Mouse (Mus musculus): ENCODE data around the gene Trpv3. TPM values are rescaled to one million over a fixed set of nuclear protein-coding genes. Genes with fewer than 3 reads are reported as not detected.

The Trpv3 gene
- polyA plus RNA-seq, 1 experiment from 2014 or later = 0.13 TPM

DNA sequence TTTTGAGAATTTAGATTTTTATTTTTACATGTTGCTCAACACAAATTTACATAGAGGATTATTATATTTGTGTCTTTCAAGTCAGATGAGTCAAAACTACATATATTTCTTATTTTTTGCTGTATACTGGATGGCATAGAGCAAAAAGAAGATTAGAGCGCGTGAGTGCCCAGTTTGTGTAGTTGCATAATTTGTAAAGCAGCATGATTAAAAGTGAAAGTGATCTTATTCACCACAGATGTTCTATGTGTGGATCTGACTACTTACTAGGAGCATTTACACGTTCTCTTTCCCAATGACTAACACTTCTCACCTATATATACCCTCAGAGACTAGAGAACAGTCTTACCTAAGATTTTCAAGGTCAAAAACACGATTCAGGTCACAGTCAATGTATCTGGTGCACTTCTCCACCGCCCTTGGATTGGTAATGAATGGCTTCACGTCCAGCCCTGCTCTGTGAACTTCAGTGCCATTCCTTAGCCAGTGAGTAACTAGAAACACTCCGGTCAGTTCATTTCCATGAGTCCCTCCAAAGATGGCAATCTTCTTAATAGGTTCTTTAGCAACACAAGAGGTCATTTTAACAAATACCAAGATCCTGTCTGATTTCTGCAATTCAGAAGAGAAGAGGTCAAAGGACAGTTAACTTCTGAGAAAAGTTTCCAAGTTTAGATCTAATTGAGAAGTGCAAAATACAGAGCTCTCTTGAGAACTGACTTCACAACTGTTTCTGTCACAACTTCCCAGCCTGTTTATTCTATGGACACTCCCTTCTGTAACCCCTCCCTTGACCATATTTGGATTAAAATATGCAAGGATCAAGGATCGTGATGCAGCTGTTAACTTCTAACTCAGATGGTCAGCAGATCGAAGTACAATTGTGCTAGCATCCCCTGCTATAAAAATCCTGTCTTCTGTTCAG, 57.0 kb downstream of the Trpv3 start:
- no peaks in the 10 kb centered on the region for H3K27me3 ChIP-seq (replicated peaks; ENCODE audit: control insufficient read depth, insufficient read depth, low read length)
- no peaks in the 10 kb centered on the region for H3K36me3 ChIP-seq (ENCODE audit: control insufficient read depth, insufficient read depth, low read length)
- no peak overlapping the region for H3K4me2 ChIP-seq (ENCODE audit: low read depth, low read length)
- no peak; the same call in 1 of the 2 replicates for ATAC-seq
- no peaks in the 10 kb centered on the region for H3K9me3 ChIP-seq (ENCODE audit: control insufficient read depth, low read length)
- no peak overlapping the region; the same call in 1 of the 2 replicates for H3K27ac ChIP-seq (ENCODE audit: low read length)
- H3K4me3 ChIP-seq (ENCODE audit: low read length) = no peak overlapping the region
- 63% methylated on average over 9 of the region's 9 CpGs for WGBS
- H3K9ac ChIP-seq (ENCODE audit: low read depth, low read length) = no peak overlapping the region
- 0 out of 2 replicates have a peak, but pooled peaks cover 6% of the 10 kb centered on the region for H3K4me1 ChIP-seq (ENCODE audit: control insufficient read depth, insufficient read depth, low read length)

- Histone ChIP-seq H3K27ac (ENCODE audit: low read length) (peak overlapping the region; percentile 23; the same call in 1 of the 2 replicates), H3K9ac (ENCODE audit: low read depth, low read length) (no peak overlapping the region), H3K27me3 (replicated peaks; ENCODE audit: control insufficient read depth, insufficient read depth, low read length) (no peaks in the 10 kb centered on the region), H3K4me1 (ENCODE audit: control insufficient read depth, insufficient read depth, low read length) (0 out of 2 replicates have a peak, but pooled peaks cover 6% of the 10 kb centered on the region), H3K9me3 (ENCODE audit: control insufficient read depth, low read length) (no peaks in the 10 kb centered on the region), H3K4me2 (ENCODE audit: low read depth, low read length) (peak overlapping the region; percentile 26; the same call in 1 of the 2 replicates), H3K4me3 (ENCODE audit: low read length) (peak overlapping the region; percentile 1; the same call in 1 of the 2 replicates), H3K36me3 (ENCODE audit: control insufficient read depth, insufficient read depth, low read length) (no peaks in the 10 kb centered on the region)
- 23% methylated on average over 12 of the region's 12 CpGs for WGBS
- peak; percentile 96 for ATAC-seq
Measured at GRCm38 (mm10) chr11:73326485-73326886, 59.3 kb downstream of the Trpv3 start.

DNA sequence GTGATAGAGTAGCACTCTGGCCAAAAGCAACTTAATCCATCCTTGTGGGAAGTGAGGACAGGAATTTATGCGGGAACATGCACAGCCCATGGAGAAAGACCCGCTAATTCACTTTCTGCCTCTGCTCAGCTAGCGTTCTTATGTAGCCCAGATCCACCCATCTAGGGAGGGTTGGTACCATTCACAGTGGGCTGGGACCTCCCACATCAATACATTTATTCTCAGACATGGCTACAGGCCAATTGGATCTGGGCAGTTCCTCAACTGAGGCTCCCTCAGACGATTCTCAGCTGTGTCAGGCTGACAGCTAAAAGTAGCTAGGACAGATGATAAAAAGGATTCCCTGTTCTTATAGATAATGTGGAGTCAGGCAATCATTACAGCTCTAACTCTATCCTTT, 60.2 kb downstream of the Trpv3 start:
- Histone ChIP-seq H3K9ac (ENCODE audit: low read depth, low read length) (no peak overlapping the region), H3K27me3 (replicated peaks; ENCODE audit: control insufficient read depth, insufficient read depth, low read length) (no peaks in the 10 kb centered on the region), H3K4me1 (ENCODE audit: control insufficient read depth, insufficient read depth, low read length) (0 out of 2 replicates have a peak, but pooled peaks cover 6% of the 10 kb centered on the region), H3K4me3 (ENCODE audit: low read length) (no peak overlapping the region), H3K4me2 (ENCODE audit: low read depth, low read length) (no peak overlapping the region), H3K9me3 (ENCODE audit: control insufficient read depth, low read length) (no peaks in the 10 kb centered on the region), H3K36me3 (ENCODE audit: control insufficient read depth, insufficient read depth, low read length) (no peaks in the 10 kb centered on the region), H3K27ac (ENCODE audit: low read length) (no peak overlapping the region)
- peak; percentile 30; the same call in 1 of the 2 replicates for ATAC-seq
- 53% methylated on average over 4 of the region's 4 CpGs for WGBS

- Histone ChIP-seq H3K4me3 (ENCODE audit: low read length) (no peak within 1 kb of the TSS), H3K9me3 (ENCODE audit: control insufficient read depth, low read length) (no peaks in the 10 kb centered on the region), H3K4me2 (ENCODE audit: low read depth, low read length) (no peak within 1 kb of the TSS), H3K4me1 (ENCODE audit: control insufficient read depth, insufficient read depth, low read length) (0 out of 2 replicates have a peak, but pooled peaks cover 6% of the 10 kb centered on the region), H3K36me3 (ENCODE audit: control insufficient read depth, insufficient read depth, low read length) (no peaks in the 10 kb centered on the region), H3K27ac (ENCODE audit: low read length) (no peak within 1 kb of the TSS), H3K27me3 (replicated peaks; ENCODE audit: control insufficient read depth, insufficient read depth, low read length) (no peaks in the 10 kb centered on the region), H3K9ac (ENCODE audit: low read depth, low read length) (no peak within 1 kb of the TSS)
- ATAC-seq = no peak
- WGBS = 78% methylated on average over 27 of the region's 27 CpGs
Measured at GRCm38 (mm10) chr11:73329442-73329841, 62.3 kb downstream of the Trpv3 start, which contains the start of the genes Aspa, Gm49340 and Spata22. TSS of gene Aspa (minus strand) at chr11:73329596. TSS of gene Gm49340 (plus strand) at chr11:73329741. TSS of gene Spata22 (plus strand) at chr11:73329741.

DNA sequence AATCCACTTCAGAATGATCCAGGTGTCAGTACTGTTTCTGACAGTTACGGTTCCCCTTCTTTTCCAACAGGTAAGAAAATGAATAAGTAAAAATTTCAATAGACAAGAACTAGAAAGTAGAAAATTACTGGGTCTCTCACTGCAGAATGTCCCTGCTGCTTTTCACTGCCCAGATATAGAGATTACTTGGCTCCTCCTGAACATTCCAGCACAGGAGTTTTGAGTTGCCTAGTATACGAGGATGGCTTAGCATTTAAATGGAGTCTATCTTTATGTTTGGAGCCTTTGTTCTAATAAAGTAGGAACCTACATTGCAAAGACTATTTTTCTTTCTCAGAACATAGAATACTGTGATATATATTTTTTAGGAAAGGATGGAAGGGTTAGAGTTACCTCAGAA, 66.2 kb downstream of the Trpv3 start:
- H3K36me3 ChIP-seq (ENCODE audit: control insufficient read depth, insufficient read depth, low read length) = no peaks in the 10 kb centered on the region
- no peak overlapping the region for H3K4me2 ChIP-seq (ENCODE audit: low read depth, low read length)
- H3K9me3 ChIP-seq (ENCODE audit: control insufficient read depth, low read length) = no peaks in the 10 kb centered on the region

DNA sequence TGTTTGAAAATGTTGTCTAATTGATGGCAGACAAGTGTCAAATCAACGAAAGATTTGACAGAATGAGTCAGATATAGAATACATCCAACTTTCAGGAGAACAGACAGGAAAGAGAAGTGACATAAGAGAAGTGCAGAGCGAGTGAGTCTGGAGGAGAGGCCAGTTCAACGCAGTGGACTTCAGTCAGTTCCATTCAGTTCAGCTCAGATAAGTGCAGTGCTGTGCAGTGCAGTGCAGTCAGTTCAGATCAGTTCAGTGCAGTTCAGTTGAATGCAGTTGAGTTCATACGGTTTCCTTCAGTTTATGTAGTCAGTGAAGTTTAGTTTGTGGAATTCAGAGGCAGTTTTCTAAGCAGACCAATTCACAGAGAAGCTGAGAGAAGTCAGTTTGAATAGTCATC, 69.7 kb downstream of the Trpv3 start:
- WGBS = 73% methylated on average over 4 of the region's 4 CpGs
- ATAC-seq = peak; percentile 77
- Histone ChIP-seq H3K27me3 (replicated peaks; ENCODE audit: control insufficient read depth, insufficient read depth, low read length) (no peaks in the 10 kb centered on the region), H3K27ac (ENCODE audit: low read length) (no peak overlapping the region), H3K4me3 (ENCODE audit: low read length) (no peak overlapping the region), H3K36me3 (ENCODE audit: control insufficient read depth, insufficient read depth, low read length) (no peaks in the 10 kb centered on the region), H3K4me2 (ENCODE audit: low read depth, low read length) (no peak overlapping the region), H3K4me1 (ENCODE audit: control insufficient read depth, insufficient read depth, low read length) (no peaks in the 10 kb centered on the region), H3K9ac (ENCODE audit: low read depth, low read length) (no peak overlapping the region), H3K9me3 (ENCODE audit: control insufficient read depth, low read length) (no peaks in the 10 kb centered on the region)

More for the DNA sequence above, 66.2 kb downstream of the Trpv3 start:
- ATAC-seq = no peak
- no peaks in the 10 kb centered on the region for H3K27me3 ChIP-seq (replicated peaks; ENCODE audit: control insufficient read depth, insufficient read depth, low read length)
- no peak overlapping the region for H3K27ac ChIP-seq (ENCODE audit: low read length)
- no peaks in the 10 kb centered on the region for H3K4me1 ChIP-seq (ENCODE audit: control insufficient read depth, insufficient read depth, low read length)
- no peak overlapping the region for H3K9ac ChIP-seq (ENCODE audit: low read depth, low read length)
- WGBS = 73% methylated on average over 2 of the region's 2 CpGs
- no peak overlapping the region for H3K4me3 ChIP-seq (ENCODE audit: low read length)

Other genes starting within 250 kb of the Trpv3 start
- 8.1 and 8.9 TPM in 2 replicates for gene Camkk1, start 248.4 kb upstream of the Trpv3 start, polyA plus RNA-seq (2015; fragmentation: Nextera tagmentation; extraction: Ambion mirVana)
- gene Ncbp3, start 219.6 kb upstream of the Trpv3 start, polyA plus RNA-seq (2015; fragmentation: Nextera tagmentation; extraction: Ambion mirVana) = 7.7 and 8.3 TPM in 2 replicates
- 0.37 TPM in 2 replicates for gene Itgae, start 176.8 kb upstream of the Trpv3 start, polyA plus RNA-seq (2015; fragmentation: Nextera tagmentation; extraction: Ambion mirVana)
- gene Haspin, start 129.1 kb upstream of the Trpv3 start, polyA plus RNA-seq (2015; fragmentation: Nextera tagmentation; extraction: Ambion mirVana) = 13.1 and 14.1 TPM in 2 replicates
- 0.12 TPM in 1 of 2 replicates, not detected in the other for gene P2rx5, start 107.0 kb upstream of the Trpv3 start, polyA plus RNA-seq (2015; fragmentation: Nextera tagmentation; extraction: Ambion mirVana)
- 116 and 121 TPM in 2 replicates for gene Emc6, start 90.4 kb upstream of the Trpv3 start, polyA plus RNA-seq (2015; fragmentation: Nextera tagmentation; extraction: Ambion mirVana)
- gene Tax1bp3, start 90.3 kb upstream of the Trpv3 start, polyA plus RNA-seq (2015; fragmentation: Nextera tagmentation; extraction: Ambion mirVana) = 231 and 236 TPM in 2 replicates
- gene Ctns, start 68.3 kb upstream of the Trpv3 start, polyA plus RNA-seq (2015; fragmentation: Nextera tagmentation; extraction: Ambion mirVana) = 36.0 and 40.9 TPM in 2 replicates
- 11.9 and 19.2 TPM in 2 replicates for gene Shpk, start 67.9 kb upstream of the Trpv3 start, polyA plus RNA-seq (2015; fragmentation: Nextera tagmentation; extraction: Ambion mirVana)
- 0.12 TPM in 2 replicates for gene Trpv1, start 33.1 kb upstream of the Trpv3 start, polyA plus RNA-seq (2015; fragmentation: Nextera tagmentation; extraction: Ambion mirVana)
- gene Aspa, start 62.2 kb downstream of the Trpv3 start, polyA plus RNA-seq (2015; fragmentation: Nextera tagmentation; extraction: Ambion mirVana) = 1.5 and 2.3 TPM in 2 replicates
- not detected in 2 replicates for gene Gm49340, start 62.4 kb downstream of the Trpv3 start, polyA plus RNA-seq (2015; fragmentation: Nextera tagmentation; extraction: Ambion mirVana)
- gene Spata22, start 62.4 kb downstream of the Trpv3 start, polyA plus RNA-seq (2015; fragmentation: Nextera tagmentation; extraction: Ambion mirVana) = 0.21 and 0.31 TPM in 2 replicates
- not detected in 2 replicates for gene Olfr20, start 83.4 kb downstream of the Trpv3 start, polyA plus RNA-seq (2015; fragmentation: Nextera tagmentation; extraction: Ambion mirVana)
- gene Olfr376, start 103.9 kb downstream of the Trpv3 start, polyA plus RNA-seq (2015; fragmentation: Nextera tagmentation; extraction: Ambion mirVana) = not detected in 2 replicates
- not detected in 2 replicates for gene Olfr1, start 132.2 kb downstream of the Trpv3 start, polyA plus RNA-seq (2015; fragmentation: Nextera tagmentation; extraction: Ambion mirVana)
- not detected in 2 replicates for gene Olfr378, start 161.1 kb downstream of the Trpv3 start, polyA plus RNA-seq (2015; fragmentation: Nextera tagmentation; extraction: Ambion mirVana)
- gene Olfr380, start 190.1 kb downstream of the Trpv3 start, polyA plus RNA-seq (2015; fragmentation: Nextera tagmentation; extraction: Ambion mirVana) = not detected in 2 replicates
- not detected in 2 replicates for gene Olfr381, start 224.2 kb downstream of the Trpv3 start, polyA plus RNA-seq (2015; fragmentation: Nextera tagmentation; extraction: Ambion mirVana)
- not detected in 2 replicates for gene Olfr382, start 249.8 kb downstream of the Trpv3 start, polyA plus RNA-seq (2015; fragmentation: Nextera tagmentation; extraction: Ambion mirVana)